Mouse (Mus musculus) embryonic fibroblast, embryonic 13.5 days (primary cell): ENCODE results near the gene Capza1.

Experiments used
- CTCF ChIP-seq: IDR thresholded peaks from 2 replicates; pipeline ENCODE4 v1.5.1; 2011; ENCODE audit warnings: mild to moderate bottlenecking, control low read depth, low read length, moderate library complexity, borderline replicate concordance; ENCODE audit not compliant: insufficient read depth
- POLR2A ChIP-seq: IDR thresholded peaks from 2 replicates; pipeline ENCODE4 v1.6.1; 2011; ENCODE audit warnings: low read depth, mild to moderate bottlenecking, control low read depth, low read length, moderate library complexity

DNA sequence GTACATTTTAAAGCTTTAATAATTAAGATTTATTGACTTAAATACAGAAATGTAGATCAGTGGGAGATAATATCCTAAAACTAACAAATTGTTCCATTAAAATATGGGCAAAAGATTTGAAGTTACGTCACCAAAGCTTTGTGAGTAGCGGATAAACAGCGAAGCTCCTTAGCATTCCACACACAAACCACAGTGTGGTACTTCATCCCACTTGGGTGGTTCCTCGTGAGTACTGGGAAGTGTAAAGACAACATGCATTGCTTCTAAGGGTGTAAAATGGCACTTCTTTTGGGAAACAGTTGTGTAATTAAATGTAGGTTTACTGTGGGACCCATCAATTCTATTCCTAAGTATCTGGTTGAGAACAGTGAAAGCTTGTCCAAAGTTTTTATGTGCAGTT lies 36.8 kb upstream of the Capza1 start:
- TF ChIP-seq CTCF: no peak
- TF ChIP-seq POLR2A: no peak
